In genomic region chr9:41156006-41156719, GRCm38 (mm10) we compare ENCODE assay signal across 8 mouse cellular contexts. TPM values are rescaled to one million over a fixed set of nuclear protein-coding genes. Genes with fewer than 3 reads are reported as not detected.
DNase-seq lines count a peak whose midpoint lies in the region; ATAC-seq and TF ChIP-seq lines count a peak whose summit lies in the region.

No protein-coding gene starts in this region.

- H3K4me3 ChIP-seq in kidney, postnatal 0 days (replicated peaks; ENCODE audit: low read depth, low read length): peak overlapping the region; percentile 87
- peak overlapping the region; percentile 94 for H3K4me3 ChIP-seq in hindbrain, embryonic 16.5 days (ENCODE audit: low read length)
- H3K4me3 ChIP-seq in neural tube, embryonic 12.5 days: peak overlapping the region; percentile 75

- H3K4me2 ChIP-seq in kidney, postnatal 0 days (ENCODE audit: low read length): peak overlapping the region; percentile 85
- H3K4me2 ChIP-seq in hindbrain, embryonic 16.5 days (ENCODE audit: low read length): peak overlapping the region; percentile 65
- H3K4me2 ChIP-seq in neural tube, embryonic 12.5 days (replicated peaks): peak overlapping the region; percentile 80

- H3K27me3 ChIP-seq in kidney, postnatal 0 days (ENCODE audit: insufficient read depth, low read length): no peaks in the 10 kb centered on the region
- H3K27me3 ChIP-seq in hindbrain, embryonic 16.5 days (replicated peaks; ENCODE audit: control insufficient read depth, insufficient read depth, low read length): no peaks in the 10 kb centered on the region
- peaks cover 20% of the 10 kb centered on the region; the same call in 1 of the 2 replicates for H3K27me3 ChIP-seq in neural tube, embryonic 12.5 days (replicated peaks)

- TF ChIP-seq CTCF in kidney, postnatal 0 days (IDR thresholded peaks at IDR 0.05; ENCODE audit: low read depth): no peak

- no peak overlapping the region for H3K27ac ChIP-seq in kidney, postnatal 0 days
- H3K27ac ChIP-seq in hindbrain, embryonic 16.5 days (ENCODE audit: low read depth, low read length): peak overlapping the region; percentile 93; the same call in 1 of the 2 replicates
- no peak overlapping the region for H3K27ac ChIP-seq in neural tube, embryonic 12.5 days

- 24% methylated on average over 19 of the region's 20 CpGs for WGBS in kidney, postnatal 0 days
- 18% methylated on average over 20 of the region's 20 CpGs for WGBS in hindbrain, embryonic 16.5 days
- 17% methylated on average over 20 of the region's 20 CpGs for WGBS in neural tube, embryonic 12.5 days

- peaks cover 26% of the 10 kb centered on the region for H3K4me1 ChIP-seq in kidney, postnatal 0 days (replicated peaks; ENCODE audit: insufficient read depth, low read length)
- peaks cover 23% of the 10 kb centered on the region for H3K4me1 ChIP-seq in hindbrain, embryonic 16.5 days (ENCODE audit: control insufficient read depth, insufficient read depth, low read depth, low read length)
- peaks cover 30% of the 10 kb centered on the region for H3K4me1 ChIP-seq in neural tube, embryonic 12.5 days

- no peaks in the 10 kb centered on the region for H3K36me3 ChIP-seq in kidney, postnatal 0 days (ENCODE audit: insufficient read depth, low read length)
- H3K36me3 ChIP-seq in hindbrain, embryonic 16.5 days (ENCODE audit: control insufficient read depth, insufficient read depth, low read length): no peaks in the 10 kb centered on the region
- no peaks in the 10 kb centered on the region for H3K36me3 ChIP-seq in neural tube, embryonic 12.5 days

- no peak for DNase-seq in kidney, postnatal 0 days (ENCODE audit: low spot score)
- DNase-seq in kidney, adult 8-10 months: no peak
- DNase-seq in cerebellum, adult 9-10 months: peak; percentile 73
- DNase-seq in adrenal gland, adult 2 months: no peak
- no peak for DNase-seq in right cerebral cortex, postnatal 36 days (ENCODE audit: low spot score in 2 of 2)
- no peak for DNase-seq in adrenal gland, adult 8-10 months

- no peaks in the 10 kb centered on the region for H3K9me3 ChIP-seq in kidney, postnatal 0 days (replicated peaks; ENCODE audit: low read length)
- H3K9me3 ChIP-seq in hindbrain, embryonic 16.5 days (ENCODE audit: control insufficient read depth, low read length): no peaks in the 10 kb centered on the region
- H3K9me3 ChIP-seq in neural tube, embryonic 12.5 days: no peaks in the 10 kb centered on the region

- ATAC-seq in kidney, postnatal 0 days (replicated peaks; ENCODE audit: low FRiP score, low read depth): no peak
- 0 out of 2 replicates have a peak, but pooled peaks have one; percentile 19 for ATAC-seq in hindbrain, embryonic 16.5 days
- no peak for ATAC-seq in neural tube, embryonic 12.5 days (ENCODE audit: low FRiP score, low read depth)

- H3K9ac ChIP-seq in kidney, postnatal 0 days (ENCODE audit: low read depth, low read length): peak overlapping the region; percentile 75
- H3K9ac ChIP-seq in hindbrain, embryonic 16.5 days (ENCODE audit: low read depth, low read length): peak overlapping the region; percentile 92
- H3K9ac ChIP-seq in neural tube, embryonic 12.5 days: peak overlapping the region; percentile 76

RNA-seq across cellular contexts. Expression of gene Ubash3b, which starts 5.3 kb away (rescaled TPM):
- polyA plus RNA-seq in kidney, postnatal 0 days (2015; fragmentation: Nextera tagmentation; extraction: Ambion mirVana): 7.5 TPM in 2 replicates
- polyA plus RNA-seq in hindbrain, embryonic 16.5 days (2015; fragmentation: Nextera tagmentation; extraction: Ambion mirVana): 25.4 and 29.7 TPM in 2 replicates
- 17.4 and 24.1 TPM in 2 replicates for polyA plus RNA-seq in neural tube, embryonic 12.5 days (2016; fragmentation: Nextera tagmentation; extraction: Ambion mirVana)
- total RNA-seq in adrenal gland, adult 2 months (2021): 1 to 10 TPM; 1.9 to 2.5 TPM
- 1.1 and 2.1 TPM in 2 replicates for polyA plus RNA-seq in adrenal gland, adult 2 months (2012; rRNA removed)
- 1 to 10 TPM; 2.0 to 2.3 (median 2.1) TPM for total RNA-seq in adrenal gland, adult 8-10 months (2022)
